Mouse (Mus musculus) kidney, adult 11 months (tissue): ENCODE results near the gene Fam118b.

ENCODE experiments used
- DNase-seq: peaks from one replicate; pipeline ENCODE4 v3.0.0; 2022

Gene Fam118b

DNA sequence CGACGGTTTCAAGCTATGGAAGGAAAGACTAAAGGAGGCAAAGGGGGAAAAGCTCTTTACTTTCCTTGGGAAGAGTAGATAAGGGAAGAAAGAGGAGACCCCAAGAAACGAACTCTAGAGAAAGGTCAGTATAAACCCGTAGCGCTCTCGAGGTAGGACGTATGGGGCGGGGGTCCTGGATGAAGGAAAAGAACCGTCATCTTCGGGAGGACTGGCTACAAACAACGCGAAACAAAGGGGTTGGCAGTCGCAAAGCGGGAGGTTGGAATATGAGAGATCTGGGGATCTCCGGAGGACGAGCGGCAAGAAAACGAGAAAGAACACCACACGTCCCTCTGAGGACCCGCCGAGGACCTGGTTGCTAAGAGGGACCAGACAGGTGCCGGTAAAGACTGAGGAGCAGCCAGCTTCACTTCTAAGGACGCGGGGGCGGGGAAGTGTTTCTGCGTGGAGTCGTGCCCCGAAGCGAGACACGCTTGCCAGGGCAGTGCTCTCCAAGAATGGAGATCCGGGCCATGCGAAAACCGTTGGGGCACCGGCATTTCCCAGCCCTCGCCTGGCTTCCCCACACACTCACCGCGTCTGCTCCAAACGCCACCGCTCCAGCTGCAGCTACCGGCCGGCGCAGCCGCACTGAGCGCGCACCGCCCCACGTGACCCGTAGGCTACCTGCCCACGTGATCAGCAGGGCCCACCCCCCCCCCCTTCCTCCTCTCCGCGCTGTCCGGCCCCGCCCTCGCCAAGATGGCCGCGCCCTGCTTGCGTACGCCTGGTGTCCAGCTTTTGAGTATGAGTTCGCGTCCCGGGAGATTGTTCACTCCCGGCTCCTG is at the start of gene Fam118b, which contains the start of gene Rpusd4:
TSS of gene Fam118b (minus strand) at position 660 of the 830 bp plus-strand sequence.
TSS of gene Rpusd4 (plus strand) at position 720 of the 830 bp plus-strand sequence.
- DNase-seq: peak; percentile 90

- DNase-seq: peak; percentile 28
Observed at GRCm38 (mm10) chr9:35316771-35317211, 49.2 kb upstream of the Fam118b start.

- DNase-seq: no peak
Observed at GRCm38 (mm10) chr9:35314254-35314653, 46.6 kb upstream of the Fam118b start.

GRCm38 (mm10) chr9:35313601-35314000 is 46.0 kb upstream of the Fam118b start:
- no peak for DNase-seq

DNA sequence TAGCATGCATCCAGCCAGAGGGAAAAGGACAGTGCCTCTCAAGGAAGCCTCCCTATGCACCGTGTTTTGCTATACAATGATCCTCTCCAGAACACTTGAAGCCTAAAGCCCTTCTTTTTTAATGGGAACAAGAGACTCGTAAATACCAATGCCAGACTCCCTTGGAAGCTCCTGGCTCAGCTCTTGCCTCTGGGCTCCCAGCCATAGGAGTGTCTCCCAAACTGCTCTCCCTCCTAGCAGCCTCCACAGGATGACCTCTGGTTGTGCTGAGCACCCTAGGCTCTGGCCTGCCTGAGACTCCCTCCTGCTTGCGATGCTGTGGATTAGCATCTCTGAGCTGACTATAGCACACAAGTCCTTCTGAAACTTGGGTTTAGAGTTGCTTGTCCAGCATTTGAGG is 44.9 kb upstream of the Fam118b start:
- no peak for DNase-seq

- no peak for DNase-seq
Observed at GRCm38 (mm10) chr9:35310377-35310776, 42.8 kb upstream of the Fam118b start.

DNA sequence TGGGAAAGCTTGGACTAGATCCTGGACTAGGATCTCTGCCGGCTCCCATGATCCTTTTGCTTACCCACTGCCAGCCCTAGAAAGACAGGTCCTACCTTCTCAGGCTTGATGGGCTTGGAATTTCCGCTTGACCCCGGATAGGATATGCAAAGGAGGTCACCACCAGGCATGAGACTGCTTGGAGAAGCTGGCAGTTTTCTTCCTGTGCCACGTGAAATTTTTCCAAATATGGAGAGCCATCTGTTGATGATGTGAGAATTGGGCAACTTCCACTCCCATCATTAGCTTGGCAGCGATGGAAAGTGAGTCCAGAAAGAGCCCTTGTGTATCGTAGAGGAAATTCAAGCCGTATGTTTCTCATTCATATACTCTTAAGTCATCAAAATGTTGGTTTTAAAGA is 39.9 kb upstream of the Fam118b start:
- no peak for DNase-seq

DNA sequence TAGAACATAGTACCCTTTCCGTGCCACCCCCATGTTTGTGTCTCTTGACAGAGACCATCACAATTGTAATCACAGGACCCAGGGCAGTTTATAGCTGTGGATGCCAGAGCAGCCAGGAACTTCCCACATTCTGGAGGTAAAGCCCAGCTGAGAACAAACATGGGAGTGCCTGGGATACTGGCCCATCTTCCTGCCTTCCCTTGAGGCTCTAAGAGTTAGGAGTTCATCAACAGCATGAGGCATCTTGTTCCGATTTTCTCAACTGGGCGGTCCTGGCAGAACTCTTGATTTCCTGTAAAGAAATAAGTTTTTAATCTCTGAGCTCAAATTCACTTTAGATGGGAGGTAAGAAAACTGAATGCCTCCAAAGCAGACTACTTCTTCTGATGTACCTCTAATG is 34.6 kb upstream of the Fam118b start:
- no peak for DNase-seq

DNA sequence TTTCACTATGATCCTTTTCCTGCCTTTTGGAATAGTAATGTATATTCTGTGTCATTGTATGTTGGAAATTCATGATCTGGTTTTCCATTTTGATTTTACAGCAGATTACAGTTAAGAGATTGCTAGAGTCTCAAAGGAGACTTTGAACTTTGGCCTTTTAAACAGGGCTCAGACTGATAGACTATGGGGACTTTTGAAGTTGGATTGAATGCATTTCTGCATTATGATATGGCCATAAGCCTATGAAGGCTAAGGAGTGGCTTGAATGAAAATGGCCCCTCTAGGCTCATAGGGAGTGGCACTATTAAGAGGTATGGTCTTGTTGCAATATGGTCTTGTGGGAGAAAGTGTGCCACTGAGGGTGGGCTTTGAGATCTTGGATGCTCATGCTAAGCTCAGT is 30.2 kb upstream of the Fam118b start:
- DNase-seq: no peak

DNA sequence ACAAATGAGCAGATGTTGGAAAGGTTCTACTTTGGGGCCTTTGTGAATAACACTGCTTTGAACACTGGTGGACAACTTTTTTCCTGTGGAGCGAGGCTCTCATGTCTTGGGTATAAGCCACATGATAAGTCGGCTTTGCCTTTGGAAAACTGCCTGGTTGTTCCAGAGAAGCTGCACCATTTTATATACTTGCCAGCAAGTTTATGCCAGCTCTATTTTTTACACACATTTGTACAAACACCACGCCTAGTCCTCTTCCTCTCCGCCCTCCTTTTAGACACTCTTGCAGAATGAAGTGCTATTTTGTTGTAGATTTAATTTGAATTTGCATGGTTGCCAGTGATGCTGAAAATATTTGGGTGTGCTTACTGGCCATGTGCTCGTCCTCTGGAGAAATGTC is 25.9 kb upstream of the Fam118b start:
- no peak for DNase-seq

GRCm38 (mm10) chr9:35290916-35291315 is 23.3 kb upstream of the Fam118b start:
- DNase-seq: no peak

GRCm38 (mm10) chr9:35290417-35290816 is 22.8 kb upstream of the Fam118b start:
- DNase-seq: no peak

GRCm38 (mm10) chr9:35289992-35290391 is 22.4 kb upstream of the Fam118b start:
- DNase-seq: no peak

DNA sequence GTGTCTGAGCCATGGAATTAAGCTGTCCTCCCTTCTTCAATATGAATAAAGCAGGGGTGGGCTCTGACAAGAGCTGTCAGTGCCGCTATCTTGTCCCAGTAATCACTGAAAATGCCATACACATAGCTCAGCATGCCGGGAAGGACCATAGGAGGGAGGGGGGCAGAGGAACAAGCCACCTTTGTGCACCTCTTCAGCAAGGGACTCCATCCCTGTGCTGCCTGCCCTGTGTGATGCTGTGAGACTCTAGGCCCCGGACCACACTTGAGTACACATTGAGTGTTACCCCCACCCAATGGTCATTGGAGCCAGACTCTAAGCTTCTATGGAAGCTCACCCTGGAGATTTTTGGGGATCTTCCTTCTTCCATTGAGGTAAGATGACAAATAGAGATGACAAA is 18.7 kb upstream of the Fam118b start:
- DNase-seq: no peak

- DNase-seq: no peak
Observed at GRCm38 (mm10) chr9:35284351-35284750, 16.7 kb upstream of the Fam118b start.

DNA sequence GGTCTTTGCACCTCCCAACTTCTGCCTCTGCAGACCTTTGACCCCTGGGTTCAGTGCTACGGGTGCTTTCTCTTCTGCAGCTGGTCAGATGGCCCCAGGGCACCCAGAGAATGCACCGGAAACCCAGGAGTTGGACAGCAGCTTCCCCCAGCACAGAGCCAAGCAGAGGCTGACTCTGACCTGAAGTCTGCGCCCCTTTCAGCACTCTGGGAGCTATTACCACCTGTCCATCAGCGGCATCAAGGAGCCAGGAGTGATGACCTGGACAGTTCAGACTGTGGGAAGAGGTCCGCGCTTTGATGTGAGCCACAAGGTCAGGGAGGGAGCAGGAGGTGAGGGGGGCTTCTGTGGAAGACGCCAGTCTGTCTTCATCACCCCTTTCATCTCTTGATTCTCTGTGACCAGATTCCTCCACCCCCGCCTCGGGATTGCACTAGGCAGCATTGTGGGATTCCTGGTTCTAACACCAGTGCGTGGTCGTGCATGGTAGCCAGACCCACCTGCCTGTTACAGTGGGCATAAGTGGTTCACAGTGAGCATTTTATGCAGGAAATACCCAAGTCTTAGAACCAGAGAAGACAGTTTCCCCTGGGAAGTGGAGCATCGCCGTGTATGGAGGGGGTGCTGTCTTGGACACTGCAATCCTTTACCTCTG is 15.9 kb upstream of the Fam118b start:
- peak; percentile 15 for DNase-seq

DNA sequence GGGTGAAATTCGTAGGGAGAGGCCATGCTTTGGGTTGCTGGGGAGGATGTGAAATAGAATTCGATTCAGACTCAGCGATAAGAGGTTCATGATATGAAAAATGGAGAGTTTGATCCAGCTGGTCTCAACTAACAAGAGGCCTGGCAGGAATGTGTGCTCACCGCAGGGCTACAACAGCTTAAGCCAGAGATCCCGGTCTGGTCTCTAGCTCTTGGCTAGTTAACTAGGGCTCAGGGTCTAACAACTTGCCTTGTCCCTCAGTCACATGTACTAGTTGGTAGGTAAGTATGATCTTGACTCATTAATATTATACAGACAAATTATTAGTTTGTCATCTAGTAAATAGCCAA is 15.2 kb upstream of the Fam118b start:
- no peak for DNase-seq

DNA sequence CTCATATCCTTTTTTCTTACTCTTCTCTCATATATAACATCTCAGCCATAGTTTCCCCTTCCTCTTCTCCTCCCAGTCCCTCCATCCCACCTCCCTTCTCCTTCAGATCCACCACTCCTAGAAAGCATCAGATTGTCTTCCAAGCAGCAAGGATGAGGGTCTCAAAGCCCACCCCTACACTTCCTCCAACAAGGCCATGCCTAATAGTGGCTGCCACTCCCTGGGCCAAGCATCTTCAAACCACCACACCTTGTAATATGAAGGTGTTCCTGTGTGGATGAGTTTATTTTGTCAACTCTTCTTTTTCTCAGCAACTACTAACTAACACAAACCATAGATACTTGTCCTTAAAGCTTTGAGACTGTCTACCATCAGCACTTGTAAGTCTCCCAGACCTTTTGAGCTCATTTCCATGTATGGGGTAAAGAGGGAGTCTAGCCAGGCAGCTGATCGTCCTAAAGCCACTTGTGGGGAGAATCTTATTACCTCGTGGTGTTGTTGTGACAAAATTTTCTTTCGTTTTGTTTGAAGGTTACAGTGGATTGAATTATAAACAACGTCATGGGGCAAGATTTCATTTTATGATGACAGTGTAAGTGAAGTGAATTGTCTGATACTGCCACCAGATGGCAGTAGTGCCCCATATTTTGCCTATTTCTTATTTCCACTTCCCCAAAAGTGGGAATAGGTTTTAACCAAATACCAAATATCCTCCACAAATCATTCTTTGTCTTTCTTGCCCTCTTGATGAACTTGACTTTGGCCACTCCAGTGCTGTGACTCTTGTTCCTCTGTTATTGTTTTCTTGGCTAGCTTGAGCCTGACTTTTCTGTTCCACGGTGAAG is 14.6 kb upstream of the Fam118b start:
- DNase-seq: peak; percentile 29

- DNase-seq: no peak
Observed at GRCm38 (mm10) chr9:35278451-35278850, 10.8 kb upstream of the Fam118b start.

- no peak for DNase-seq
Observed at GRCm38 (mm10) chr9:35277855-35278365, 10.3 kb upstream of the Fam118b start.

DNA sequence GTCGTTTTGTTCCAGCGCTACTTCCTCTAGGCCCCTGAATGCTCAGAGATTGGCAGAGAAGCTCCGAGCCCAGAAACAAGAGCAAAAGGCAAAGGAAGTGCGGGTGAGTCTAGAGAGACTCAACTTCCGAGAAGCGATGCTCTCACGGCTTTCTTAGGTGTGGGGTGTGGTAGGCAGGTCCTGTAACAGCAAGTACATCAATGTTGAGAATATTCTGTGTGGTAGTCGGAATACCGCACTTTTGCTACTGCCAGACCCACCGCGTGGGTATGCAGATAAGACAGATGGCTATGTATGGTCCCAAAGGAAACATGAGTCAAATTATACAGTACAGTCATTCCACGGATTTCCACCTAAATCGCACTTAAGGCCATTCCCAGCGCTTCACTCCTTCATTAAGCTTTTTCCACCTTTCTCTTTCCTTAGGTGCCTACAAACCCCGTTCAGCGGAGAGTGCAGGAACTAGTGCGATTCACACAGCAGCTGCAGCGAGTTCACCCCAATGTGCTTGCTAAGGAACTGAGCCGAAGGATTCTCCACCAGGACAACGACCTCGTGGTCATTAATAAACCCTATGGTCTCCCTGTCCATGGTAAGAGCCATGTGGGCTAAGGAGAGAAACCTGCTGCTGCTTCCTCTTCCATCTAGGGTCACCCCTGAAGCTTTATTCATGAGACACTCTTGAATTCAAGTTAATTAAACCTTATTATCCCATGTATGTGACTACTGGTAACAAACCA is 541 bp upstream of the Fam118b start:
- no peak for DNase-seq

- no peak for DNase-seq
Observed at GRCm38 (mm10) chr9:35264509-35264908, 3.1 kb downstream of the Fam118b start.
